Mouse (Mus musculus) kidney, postnatal 36 days (tissue): Measurements from ENCODE around the gene Mrps16.

ENCODE experiments used
- DNase-seq, 2 experiments: peaks; one replicate each; pipeline ENCODE4 v3.0.0; 2021 to 2022; ENCODE audit warnings: mixed read lengths in 2 of 2

Gene Mrps16

GRCm38 (mm10) chr14:20363230-20363629 lies 30.2 kb downstream of the Mrps16 start:
- no peak for DNase-seq

- peak; percentile 93 to 95 for DNase-seq
Observed at GRCm38 (mm10) chr14:20347991-20348541, 45.4 kb downstream of the Mrps16 start, which contains the start of the genes Ecd and Fam149b. TSS of gene Ecd (minus strand) at chr14:20348121. TSS of gene Fam149b (plus strand) at chr14:20348162.

GRCm38 (mm10) chr14:20347441-20347990 lies 45.9 kb downstream of the Mrps16 start:
- DNase-seq, result peak in 1 of 2 experiments; percentile 1

DNA sequence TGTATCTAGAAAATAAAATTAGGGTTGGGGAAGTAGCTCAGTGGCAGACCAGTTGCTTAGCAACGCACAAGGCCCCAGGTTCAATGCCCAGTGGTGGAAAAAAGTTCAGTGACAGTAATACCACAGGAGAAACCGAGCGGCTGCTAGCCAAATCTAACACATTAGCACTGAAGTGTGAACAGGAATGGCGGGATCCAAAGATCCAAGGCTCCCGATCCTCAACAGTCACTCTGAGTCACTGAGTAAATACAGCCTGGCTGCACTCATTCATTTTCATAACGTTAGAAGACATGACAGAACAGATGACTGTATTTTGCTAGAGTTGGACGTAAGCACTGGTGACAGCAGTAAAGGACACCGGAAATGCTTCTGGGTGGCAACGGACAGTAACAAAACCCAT lies 47.5 kb downstream of the Mrps16 start:
- no peak for DNase-seq

DNA sequence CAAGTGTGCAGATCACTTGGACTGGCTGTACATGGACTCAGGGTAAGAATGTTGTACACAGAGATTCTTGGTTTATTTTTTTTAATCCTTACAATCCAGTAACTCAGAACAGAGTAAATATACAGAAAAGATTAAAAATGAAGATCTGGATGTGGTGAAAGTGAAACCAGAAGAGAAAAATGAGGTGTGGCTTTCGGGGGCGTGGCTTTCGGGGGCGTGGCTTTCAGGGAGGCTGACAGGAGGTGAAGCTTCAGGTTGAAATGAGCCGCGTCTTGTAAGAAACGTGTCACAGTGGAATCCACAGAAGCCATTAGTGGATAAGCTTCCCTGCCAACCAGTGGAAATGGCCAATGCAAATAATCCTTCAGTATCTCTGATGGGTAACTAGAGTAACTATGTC lies 52.6 kb downstream of the Mrps16 start:
- DNase-seq, result peak in 1 of 2 experiments; percentile 23

GRCm38 (mm10) chr14:20340149-20340548 lies 53.3 kb downstream of the Mrps16 start:
- peak; percentile 29 to 52 for DNase-seq

- DNase-seq, result no peak
Observed at GRCm38 (mm10) chr14:20339415-20339814, 54.0 kb downstream of the Mrps16 start.
